Mouse (Mus musculus): ENCODE measurements around the gene Grik5. TPM values are rescaled to one million over a fixed set of nuclear protein-coding genes. Genes with fewer than 3 reads are reported as not detected.

Grik5 gene
- polyA plus RNA-seq, 1 experiment: not detected

DNA sequence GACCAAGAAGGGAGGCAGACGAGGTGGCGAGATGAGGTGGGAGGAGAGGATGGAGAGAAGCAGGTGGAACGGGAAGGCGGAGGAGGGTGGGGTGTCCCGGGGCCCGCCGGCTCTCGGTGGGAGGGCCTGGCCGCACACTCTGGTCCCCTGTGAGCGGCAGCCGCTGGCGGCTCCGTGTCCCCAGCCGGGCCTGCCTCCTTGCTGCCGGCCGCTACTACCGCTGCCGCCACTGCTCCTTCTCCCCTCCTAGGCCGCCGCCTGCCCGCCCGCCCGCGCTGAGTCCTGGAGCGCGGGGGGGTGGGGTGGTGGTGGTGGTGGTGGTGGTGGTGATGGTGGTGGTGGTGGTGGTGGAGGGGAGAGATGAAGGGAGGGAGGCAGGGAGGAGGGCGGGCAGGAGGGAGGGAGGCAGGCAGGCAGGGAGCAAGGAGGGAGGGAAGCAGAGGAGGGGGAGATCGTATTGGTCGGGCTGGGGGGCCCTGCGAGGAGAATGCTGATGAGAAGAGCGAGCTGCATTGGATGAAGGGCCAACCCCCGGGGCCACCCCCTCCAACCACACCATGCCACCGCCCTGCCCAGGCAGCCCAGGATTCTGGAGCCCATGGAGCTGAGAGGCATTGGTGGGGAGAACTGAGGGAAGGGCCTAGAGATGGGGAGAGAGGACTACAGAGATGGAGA is 707 bp upstream of the Grik5 start:
- H3K4me1 ChIP-seq (ENCODE audit: control insufficient read depth, insufficient read depth, low read length): peaks cover 43% of the 10 kb centered on the region
- peak overlapping the region; percentile 95 for H3K27ac ChIP-seq (ENCODE audit: insufficient read depth, low read depth, low read length)
- WGBS: under 1% methylated on average over 24 of the region's 33 CpGs
- H3K4me3 ChIP-seq (ENCODE audit: insufficient read depth, low read depth, low read length): peak overlapping the region; percentile 91
- TF ChIP-seq POLR2A (IDR thresholded peaks at IDR 0.05; ENCODE audit: insufficient read depth, low read depth, low read length): no peak
- no peak for TF ChIP-seq CTCF (IDR thresholded peaks at IDR 0.05; ENCODE audit: insufficient read depth, low read depth, low read length)

DNA sequence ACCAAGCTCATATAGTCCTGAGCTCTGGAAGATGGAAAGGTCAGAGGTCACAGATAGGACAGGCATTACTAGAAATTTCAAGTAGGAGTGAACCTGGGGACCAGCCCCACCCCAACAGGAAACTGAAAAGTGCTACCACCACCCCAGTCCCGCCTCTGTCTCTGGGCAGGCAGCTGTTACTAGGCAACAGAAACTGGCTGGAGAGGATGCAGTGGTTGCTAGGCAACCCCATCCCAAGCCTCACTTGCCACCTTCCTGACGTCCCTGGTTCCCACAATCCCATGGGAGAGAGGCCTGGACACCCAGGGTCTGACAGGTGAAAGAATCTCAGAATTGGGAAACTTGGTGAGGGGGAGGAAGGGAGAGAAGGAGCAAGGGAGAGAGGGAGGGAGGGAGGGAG is 3.4 kb downstream of the Grik5 start:
- peaks cover 49% of the 10 kb centered on the region for H3K4me1 ChIP-seq (ENCODE audit: control insufficient read depth, insufficient read depth, low read length)
- TF ChIP-seq CTCF (IDR thresholded peaks at IDR 0.05; ENCODE audit: insufficient read depth, low read depth, low read length) (no peak), POLR2A (IDR thresholded peaks at IDR 0.05; ENCODE audit: insufficient read depth, low read depth, low read length) (no peak)
- peak overlapping the region; percentile 59 for H3K27ac ChIP-seq (ENCODE audit: insufficient read depth, low read depth, low read length)
- H3K4me3 ChIP-seq (ENCODE audit: insufficient read depth, low read depth, low read length): peak overlapping the region; percentile 32
- WGBS: 14% methylated on average over 2 of the region's 2 CpGs

DNA sequence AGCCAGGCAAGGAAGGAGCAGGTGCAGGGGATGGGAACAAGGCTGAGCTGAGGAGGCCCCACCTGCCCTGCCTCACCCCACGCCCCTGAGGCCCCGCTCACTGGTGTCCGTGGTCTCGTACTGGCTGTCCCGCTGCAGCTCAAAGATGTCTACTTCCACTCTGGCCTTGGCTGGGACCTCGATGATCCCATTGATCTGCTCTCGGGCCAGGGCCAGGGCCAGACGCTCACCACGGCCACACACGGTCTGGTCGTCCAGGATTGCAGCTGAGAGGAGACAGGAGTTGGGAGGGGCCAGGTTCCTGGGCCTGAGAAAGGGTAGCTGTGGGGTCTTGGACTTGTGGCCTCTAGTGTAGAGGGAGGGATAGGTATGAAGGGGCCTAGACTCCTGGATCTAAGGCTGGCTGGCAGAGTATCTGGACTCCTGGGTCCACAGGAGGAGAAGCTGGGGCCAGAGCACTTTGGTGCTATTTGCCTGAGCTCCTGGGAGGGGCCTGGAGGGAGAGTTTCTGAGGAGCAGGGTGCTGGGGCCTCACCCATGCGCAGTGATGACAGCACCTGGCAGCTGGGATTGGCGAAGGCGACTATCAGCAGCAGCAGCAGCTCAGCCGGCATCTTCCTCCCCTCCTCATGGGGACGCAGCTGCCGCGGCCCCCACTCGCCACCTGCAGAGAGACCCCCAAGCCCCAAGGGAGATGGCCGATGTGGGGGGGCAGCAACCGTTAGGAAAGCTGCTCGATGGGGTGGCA is 4.1 kb downstream of the Grik5 start:
- Histone ChIP-seq H3K27ac (ENCODE audit: insufficient read depth, low read depth, low read length) (peak overlapping the region; percentile 59), H3K4me1 (ENCODE audit: control insufficient read depth, insufficient read depth, low read length) (peaks cover 48% of the 10 kb centered on the region), H3K4me3 (ENCODE audit: insufficient read depth, low read depth, low read length) (peak overlapping the region; percentile 32)
- TF ChIP-seq POLR2A (IDR thresholded peaks at IDR 0.05; ENCODE audit: insufficient read depth, low read depth, low read length): no peak
- no peak for TF ChIP-seq CTCF (IDR thresholded peaks at IDR 0.05; ENCODE audit: insufficient read depth, low read depth, low read length)
- 61% methylated on average over 22 of the region's 22 CpGs for WGBS

DNA sequence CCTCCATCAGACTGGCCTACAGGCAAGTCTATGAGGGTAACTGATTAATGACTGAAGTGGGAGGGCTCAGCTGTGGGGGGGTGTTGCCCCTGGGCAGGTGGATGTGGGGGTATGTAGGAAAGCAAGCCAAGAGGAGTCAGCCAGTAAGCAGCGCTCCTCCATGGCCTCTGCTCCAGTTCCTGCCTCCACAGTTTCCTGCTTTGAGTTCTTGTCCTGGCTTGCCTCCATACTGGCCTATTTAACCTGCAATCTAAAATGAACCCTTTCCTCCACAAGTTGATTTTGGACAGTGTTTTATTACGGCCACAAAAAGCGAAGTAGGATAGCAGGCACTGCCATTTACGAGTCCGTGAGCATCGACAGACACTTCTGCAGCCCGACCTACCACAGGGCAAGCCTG is 4.8 kb downstream of the Grik5 start:
- no peak for TF ChIP-seq CTCF (IDR thresholded peaks at IDR 0.05; ENCODE audit: insufficient read depth, low read depth, low read length)
- WGBS: 92% methylated on average over 7 of the region's 7 CpGs
- no peak overlapping the region for H3K4me3 ChIP-seq (ENCODE audit: insufficient read depth, low read depth, low read length)
- no peak overlapping the region for H3K27ac ChIP-seq (ENCODE audit: insufficient read depth, low read depth, low read length)
- peaks cover 52% of the 10 kb centered on the region for H3K4me1 ChIP-seq (ENCODE audit: control insufficient read depth, insufficient read depth, low read length)

- 53% methylated on average over 8 of the region's 8 CpGs for WGBS
- H3K27ac ChIP-seq (ENCODE audit: insufficient read depth, low read depth, low read length): no peak overlapping the region; the same call in 1 of the 2 replicates
- TF ChIP-seq POLR2A (IDR thresholded peaks at IDR 0.05; ENCODE audit: insufficient read depth, low read depth, low read length) (no peak), CTCF (IDR thresholded peaks at IDR 0.05; ENCODE audit: insufficient read depth, low read depth, low read length) (no peak)
- peaks cover 37% of the 10 kb centered on the region for H3K4me1 ChIP-seq (ENCODE audit: control insufficient read depth, insufficient read depth, low read length)
- no peak overlapping the region for H3K4me3 ChIP-seq (ENCODE audit: insufficient read depth, low read depth, low read length)
Observed at GRCm38 (mm10) chr7:25063900-25064299, 8.2 kb downstream of the Grik5 start.

- Histone ChIP-seq H3K27ac (ENCODE audit: insufficient read depth, low read depth, low read length) (no peak overlapping the region; the same call in 1 of the 2 replicates), H3K4me3 (ENCODE audit: insufficient read depth, low read depth, low read length) (no peak overlapping the region), H3K4me1 (ENCODE audit: control insufficient read depth, insufficient read depth, low read length) (peaks cover 31% of the 10 kb centered on the region)
- WGBS: 83% methylated on average over 6 of the region's 6 CpGs
- no peak for TF ChIP-seq POLR2A (IDR thresholded peaks at IDR 0.05; ENCODE audit: insufficient read depth, low read depth, low read length)
- no peak for TF ChIP-seq CTCF (IDR thresholded peaks at IDR 0.05; ENCODE audit: insufficient read depth, low read depth, low read length)
Observed at GRCm38 (mm10) chr7:25063346-25063745, 8.8 kb downstream of the Grik5 start.

- TF ChIP-seq CTCF (IDR thresholded peaks at IDR 0.05; ENCODE audit: insufficient read depth, low read depth, low read length) (no peak), POLR2A (IDR thresholded peaks at IDR 0.05; ENCODE audit: insufficient read depth, low read depth, low read length) (no peak)
- Histone ChIP-seq H3K27ac (ENCODE audit: insufficient read depth, low read depth, low read length) (no peak overlapping the region), H3K4me3 (ENCODE audit: insufficient read depth, low read depth, low read length) (no peak overlapping the region), H3K4me1 (ENCODE audit: control insufficient read depth, insufficient read depth, low read length) (peaks cover 17% of the 10 kb centered on the region)
- WGBS: 83% methylated on average over 14 of the region's 14 CpGs
Observed at GRCm38 (mm10) chr7:25058836-25059235, 13.3 kb downstream of the Grik5 start.

DNA sequence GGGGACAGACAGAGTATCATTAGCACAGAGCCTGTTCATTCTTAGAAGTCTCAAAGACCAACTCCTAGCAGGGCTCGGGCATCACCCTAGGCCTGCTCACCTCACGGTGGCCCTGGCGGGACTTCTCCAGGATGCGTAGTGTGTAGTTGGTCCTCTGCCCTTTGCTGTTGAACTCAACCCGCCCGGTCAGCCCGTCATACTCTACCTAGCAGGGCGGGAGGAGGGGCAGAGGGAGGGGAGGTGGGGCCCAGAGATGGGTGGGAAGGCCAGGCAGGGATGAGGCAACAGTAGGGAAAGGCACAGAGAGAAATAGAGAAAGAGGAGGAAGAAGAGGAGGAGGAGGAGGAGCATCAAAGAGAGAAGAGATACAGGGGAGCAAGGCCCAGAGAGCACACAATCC is 13.8 kb downstream of the Grik5 start:
- Histone ChIP-seq H3K4me1 (ENCODE audit: control insufficient read depth, insufficient read depth, low read length) (peaks cover 12% of the 10 kb centered on the region), H3K4me3 (ENCODE audit: insufficient read depth, low read depth, low read length) (no peak overlapping the region), H3K27ac (ENCODE audit: insufficient read depth, low read depth, low read length) (no peak overlapping the region)
- no peak for TF ChIP-seq POLR2A (IDR thresholded peaks at IDR 0.05; ENCODE audit: insufficient read depth, low read depth, low read length)
- TF ChIP-seq CTCF (IDR thresholded peaks at IDR 0.05; ENCODE audit: insufficient read depth, low read depth, low read length): no peak
- 84% methylated on average over 8 of the region's 8 CpGs for WGBS

DNA sequence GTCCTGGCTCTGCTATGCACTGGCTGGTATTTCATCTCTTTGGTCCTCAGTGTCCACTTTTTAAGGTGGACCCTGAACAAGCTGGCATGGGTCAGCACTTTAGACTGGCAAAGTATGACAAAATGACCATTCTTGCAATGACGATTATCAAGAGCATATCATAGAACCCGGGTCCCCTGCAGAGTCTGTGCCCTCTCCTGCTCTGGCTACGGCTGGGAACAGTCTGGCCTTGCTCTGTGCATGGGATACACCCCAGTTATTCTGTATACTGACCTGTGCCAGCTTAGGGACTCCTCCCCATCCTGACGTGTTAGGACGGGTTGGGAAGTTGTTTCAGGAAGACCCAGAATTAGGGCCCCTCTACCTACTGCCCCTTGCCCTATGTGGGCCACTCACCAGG is 14.3 kb downstream of the Grik5 start:
- H3K4me1 ChIP-seq (ENCODE audit: control insufficient read depth, insufficient read depth, low read length): peaks cover 8% of the 10 kb centered on the region
- no peak overlapping the region for H3K27ac ChIP-seq (ENCODE audit: insufficient read depth, low read depth, low read length)
- no peak overlapping the region for H3K4me3 ChIP-seq (ENCODE audit: insufficient read depth, low read depth, low read length)
- TF ChIP-seq CTCF (IDR thresholded peaks at IDR 0.05; ENCODE audit: insufficient read depth, low read depth, low read length) (no peak), POLR2A (IDR thresholded peaks at IDR 0.05; ENCODE audit: insufficient read depth, low read depth, low read length) (no peak)
- WGBS: 92% methylated on average over 5 of the region's 5 CpGs

All from olfactory bulb, adult 2 months (tissue).